Mouse (Mus musculus) embryo, embryonic 9.5 days (tissue): Measurements from ENCODE around the gene Rpl23a.

ENCODE experiments used
- DNase-seq: peaks from one replicate; pipeline ENCODE4 v3.0.0-alpha.2; 2017; ENCODE audit errors: extremely low spot score

The Rpl23a gene

GRCm38 (mm10) chr11:78167257-78167959 is 16.0 kb downstream of the Rpl23a start:
- DNase-seq, result no peak

- no peak for DNase-seq
These were observed 16.7 kb downstream of the Rpl23a start for GRCm38 (mm10) chr11:78166640-78167039.

GRCm38 (mm10) chr11:78166161-78166560 is 17.2 kb downstream of the Rpl23a start:
- DNase-seq, result no peak

GRCm38 (mm10) chr11:78165761-78166109 is 17.6 kb downstream of the Rpl23a start:
- DNase-seq, result no peak

GRCm38 (mm10) chr11:78164924-78165760 is 18.2 kb downstream of the Rpl23a start, which contains the start of gene Traf4:
Gene Traf4, minus strand, starts transcription at chr11:78165589.
- DNase-seq, result peak; percentile 90

- DNase-seq, result peak; percentile 51
These were observed 18.8 kb downstream of the Rpl23a start for GRCm38 (mm10) chr11:78164604-78164923.

- peak; percentile 92 for DNase-seq
These were observed 19.4 kb downstream of the Rpl23a start for GRCm38 (mm10) chr11:78163681-78164603.

GRCm38 (mm10) chr11:78163045-78163444 is 20.3 kb downstream of the Rpl23a start:
- no peak for DNase-seq

- no peak for DNase-seq
These were observed 20.9 kb downstream of the Rpl23a start for GRCm38 (mm10) chr11:78162504-78162903.

GRCm38 (mm10) chr11:78161968-78162367 is 21.4 kb downstream of the Rpl23a start:
- no peak for DNase-seq

GRCm38 (mm10) chr11:78161169-78161568 is 22.2 kb downstream of the Rpl23a start:
- DNase-seq, result no peak

- DNase-seq, result no peak
These were observed 22.7 kb downstream of the Rpl23a start for GRCm38 (mm10) chr11:78160675-78161074.

GRCm38 (mm10) chr11:78160171-78160570 is 23.2 kb downstream of the Rpl23a start:
- no peak for DNase-seq

GRCm38 (mm10) chr11:78159557-78159956 is 23.8 kb downstream of the Rpl23a start:
- DNase-seq, result no peak

- peak; percentile 84 for DNase-seq
These were observed 24.3 kb downstream of the Rpl23a start for GRCm38 (mm10) chr11:78159096-78159495.

GRCm38 (mm10) chr11:78156156-78156699 is 27.2 kb downstream of the Rpl23a start:
- no peak for DNase-seq

- no peak for DNase-seq
These were observed 27.7 kb downstream of the Rpl23a start for GRCm38 (mm10) chr11:78155674-78156073.

GRCm38 (mm10) chr11:78153778-78154177 is 29.6 kb downstream of the Rpl23a start:
- no peak for DNase-seq

- DNase-seq, result no peak
These were observed 30.8 kb downstream of the Rpl23a start for GRCm38 (mm10) chr11:78152299-78153231.

GRCm38 (mm10) chr11:78151161-78151560 is 32.2 kb downstream of the Rpl23a start:
- DNase-seq, result no peak
